Mouse (Mus musculus): Measurements from ENCODE around the gene Htr5a. TPM values are rescaled to one million over a fixed set of nuclear protein-coding genes. Genes with fewer than 3 reads are reported as not detected.

Htr5a gene
- polyA plus RNA-seq, 1 experiment from 2014 or later = 0.02 TPM

GRCm38 (mm10) chr5:27854290-27854689 is 12.3 kb downstream of the Htr5a start:
- H3K9me3 ChIP-seq (replicated peaks) = no peaks in the 10 kb centered on the region
- no peak overlapping the region for H3K27ac ChIP-seq (replicated peaks)
- no peaks in the 10 kb centered on the region for H3K36me3 ChIP-seq
- DNase-seq (ENCODE audit: low spot score) = no peak
- H3K4me1 ChIP-seq = no peaks in the 10 kb centered on the region
- H3K27me3 ChIP-seq (ENCODE audit: low read depth, poor library complexity, severe bottlenecking) = no peaks in the 10 kb centered on the region
- WGBS = 60% methylated on average over 1 of the region's 1 CpGs
- no peak overlapping the region for H3K4me3 ChIP-seq

GRCm38 (mm10) chr5:27855726-27856125 is 13.8 kb downstream of the Htr5a start:
- H3K36me3 ChIP-seq = no peaks in the 10 kb centered on the region
- no peak overlapping the region for H3K4me3 ChIP-seq
- no peaks in the 10 kb centered on the region for H3K9me3 ChIP-seq (replicated peaks)
- WGBS = 88% methylated on average over 2 of the region's 2 CpGs
- no peak overlapping the region for H3K27ac ChIP-seq (replicated peaks)
- no peaks in the 10 kb centered on the region for H3K4me1 ChIP-seq
- no peaks in the 10 kb centered on the region for H3K27me3 ChIP-seq (ENCODE audit: low read depth, poor library complexity, severe bottlenecking)
- no peak for DNase-seq (ENCODE audit: low spot score)

GRCm38 (mm10) chr5:27873240-27874082 is 31.5 kb downstream of the Htr5a start:
- H3K27ac ChIP-seq (replicated peaks) = no peak overlapping the region
- H3K4me1 ChIP-seq = peaks cover 8% of the 10 kb centered on the region; the same call in 1 of the 2 replicates
- DNase-seq (ENCODE audit: low spot score) = no peak
- no peaks in the 10 kb centered on the region for H3K36me3 ChIP-seq
- no peaks in the 10 kb centered on the region for H3K9me3 ChIP-seq (replicated peaks)
- H3K4me3 ChIP-seq = no peak overlapping the region
- WGBS = 69% methylated on average over 8 of the region's 8 CpGs
- H3K27me3 ChIP-seq (ENCODE audit: low read depth, poor library complexity, severe bottlenecking) = no peaks in the 10 kb centered on the region

- no peaks in the 10 kb centered on the region for H3K27me3 ChIP-seq (ENCODE audit: low read depth, poor library complexity, severe bottlenecking)
- peaks cover 8% of the 10 kb centered on the region; the same call in 1 of the 2 replicates for H3K4me1 ChIP-seq
- H3K36me3 ChIP-seq = no peaks in the 10 kb centered on the region
- DNase-seq (ENCODE audit: low spot score) = no peak
- no peak overlapping the region for H3K4me3 ChIP-seq
- WGBS = 88% methylated on average over 5 of the region's 5 CpGs
- H3K9me3 ChIP-seq (replicated peaks) = no peaks in the 10 kb centered on the region
- no peak overlapping the region for H3K27ac ChIP-seq (replicated peaks)
Observed at GRCm38 (mm10) chr5:27874211-27874610, 32.3 kb downstream of the Htr5a start.

GRCm38 (mm10) chr5:27875341-27876105 is 33.6 kb downstream of the Htr5a start:
- no peak overlapping the region for H3K4me3 ChIP-seq
- 0 out of 2 replicates have a peak overlapping the region, but pooled peaks have one; percentile 28 for H3K27ac ChIP-seq (replicated peaks)
- no peak for DNase-seq (ENCODE audit: low spot score)
- H3K9me3 ChIP-seq (replicated peaks) = no peaks in the 10 kb centered on the region
- H3K4me1 ChIP-seq = peaks cover 8% of the 10 kb centered on the region; the same call in 1 of the 2 replicates
- H3K36me3 ChIP-seq = no peaks in the 10 kb centered on the region
- H3K27me3 ChIP-seq (ENCODE audit: low read depth, poor library complexity, severe bottlenecking) = no peaks in the 10 kb centered on the region
- 57% methylated on average over 4 of the region's 4 CpGs for WGBS

- H3K4me3 ChIP-seq = no peak overlapping the region
- no peak overlapping the region for H3K27ac ChIP-seq (replicated peaks)
- peaks cover 8% of the 10 kb centered on the region; the same call in 1 of the 2 replicates for H3K4me1 ChIP-seq
- H3K36me3 ChIP-seq = no peaks in the 10 kb centered on the region
- 86% methylated on average over 5 of the region's 5 CpGs for WGBS
- no peaks in the 10 kb centered on the region for H3K27me3 ChIP-seq (ENCODE audit: low read depth, poor library complexity, severe bottlenecking)
- no peaks in the 10 kb centered on the region for H3K9me3 ChIP-seq (replicated peaks)
- no peak for DNase-seq (ENCODE audit: low spot score)
Observed at GRCm38 (mm10) chr5:27878356-27878755, 36.4 kb downstream of the Htr5a start.

- 95% methylated on average over 3 of the region's 3 CpGs for WGBS
- Histone ChIP-seq H3K9me3 (replicated peaks) (no peaks in the 10 kb centered on the region), H3K27ac (replicated peaks) (no peak overlapping the region), H3K4me1 (0 out of 2 replicates have a peak, but pooled peaks cover 3% of the 10 kb centered on the region), H3K4me3 (no peak overlapping the region), H3K36me3 (no peaks in the 10 kb centered on the region), H3K27me3 (ENCODE audit: low read depth, poor library complexity, severe bottlenecking) (no peaks in the 10 kb centered on the region)
- no peak for DNase-seq (ENCODE audit: low spot score)
Observed at GRCm38 (mm10) chr5:27879726-27880125, 37.8 kb downstream of the Htr5a start.

- no peaks in the 10 kb centered on the region for H3K27me3 ChIP-seq (ENCODE audit: low read depth, poor library complexity, severe bottlenecking)
- 66% methylated on average over 3 of the region's 3 CpGs for WGBS
- H3K27ac ChIP-seq (replicated peaks) = no peak overlapping the region
- H3K9me3 ChIP-seq (replicated peaks) = no peaks in the 10 kb centered on the region
- H3K4me1 ChIP-seq = 0 out of 2 replicates have a peak, but pooled peaks cover 3% of the 10 kb centered on the region
- DNase-seq (ENCODE audit: low spot score) = no peak
- no peak overlapping the region for H3K4me3 ChIP-seq
- no peaks in the 10 kb centered on the region for H3K36me3 ChIP-seq
Observed at GRCm38 (mm10) chr5:27880329-27881036, 38.5 kb downstream of the Htr5a start.

GRCm38 (mm10) chr5:27881261-27881660 is 39.3 kb downstream of the Htr5a start:
- no peaks in the 10 kb centered on the region for H3K4me1 ChIP-seq
- H3K27ac ChIP-seq (replicated peaks) = no peak overlapping the region
- H3K36me3 ChIP-seq = no peaks in the 10 kb centered on the region
- no peaks in the 10 kb centered on the region for H3K9me3 ChIP-seq (replicated peaks)
- no peak overlapping the region for H3K4me3 ChIP-seq
- no peak for DNase-seq (ENCODE audit: low spot score)
- 82% methylated on average over 2 of the region's 2 CpGs for WGBS
- no peaks in the 10 kb centered on the region for H3K27me3 ChIP-seq (ENCODE audit: low read depth, poor library complexity, severe bottlenecking)

GRCm38 (mm10) chr5:27888080-27888479 is 46.1 kb downstream of the Htr5a start:
- Histone ChIP-seq H3K4me3 (no peak overlapping the region), H3K36me3 (no peaks in the 10 kb centered on the region), H3K27me3 (ENCODE audit: low read depth, poor library complexity, severe bottlenecking) (no peaks in the 10 kb centered on the region), H3K4me1 (no peaks in the 10 kb centered on the region), H3K27ac (replicated peaks) (no peak overlapping the region), H3K9me3 (replicated peaks) (no peaks in the 10 kb centered on the region)
- 91% methylated on average over 3 of the region's 3 CpGs for WGBS
- no peak for DNase-seq (ENCODE audit: low spot score)

- no peak for DNase-seq (ENCODE audit: low spot score)
- no peaks in the 10 kb centered on the region for H3K9me3 ChIP-seq (replicated peaks)
- no peaks in the 10 kb centered on the region for H3K36me3 ChIP-seq
- H3K4me1 ChIP-seq = no peaks in the 10 kb centered on the region
- H3K4me3 ChIP-seq = no peak overlapping the region
- no peak overlapping the region for H3K27ac ChIP-seq (replicated peaks)
- 91% methylated on average over 3 of the region's 3 CpGs for WGBS
- no peaks in the 10 kb centered on the region for H3K27me3 ChIP-seq (ENCODE audit: low read depth, poor library complexity, severe bottlenecking)
Observed at GRCm38 (mm10) chr5:27895961-27896360, 54.0 kb downstream of the Htr5a start.

GRCm38 (mm10) chr5:27899756-27900155 is 57.8 kb downstream of the Htr5a start:
- H3K27me3 ChIP-seq (ENCODE audit: low read depth, poor library complexity, severe bottlenecking) = no peaks in the 10 kb centered on the region
- no peak for DNase-seq (ENCODE audit: low spot score)
- H3K36me3 ChIP-seq = no peaks in the 10 kb centered on the region
- 0 out of 2 replicates have a peak, but pooled peaks cover 5% of the 10 kb centered on the region for H3K9me3 ChIP-seq (replicated peaks)
- H3K4me3 ChIP-seq = no peak overlapping the region
- no peak overlapping the region for H3K27ac ChIP-seq (replicated peaks)
- H3K4me1 ChIP-seq = no peaks in the 10 kb centered on the region
- WGBS = 72% methylated on average over 2 of the region's 2 CpGs
